Mouse (Mus musculus): ENCODE measurements at regions not wholly inside any gene's neighbourhood (a gene's known extent, or its start where the extent isn't known, plus 50 kb on each side); places are given as distances from the start of the nearest gene placed in this dataset.
A peak's percentile ranks its signal among the peaks of the same experiment; 100 is the strongest.

DNA sequence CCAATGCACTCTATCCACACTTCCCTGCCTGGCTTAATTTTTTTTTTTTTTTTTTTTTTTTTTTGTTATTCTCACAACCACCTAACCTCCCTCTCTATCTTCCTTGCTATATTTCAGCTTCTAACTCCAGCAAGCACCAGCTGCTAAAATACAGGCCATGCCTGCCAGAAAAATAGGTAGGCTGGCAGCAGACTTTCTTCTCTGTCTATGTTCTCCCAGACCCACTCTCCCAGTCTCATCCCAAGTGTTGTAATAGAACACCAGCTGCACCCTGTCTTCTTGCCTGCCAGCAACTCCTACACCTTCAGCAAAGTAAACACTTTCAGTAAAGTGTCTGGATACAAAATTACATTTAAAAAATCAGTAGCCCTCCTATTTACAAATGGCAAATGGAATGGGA is 1041.8 kb downstream of the Pcdh19 start:
- peak; percentile 73 for DNase-seq (ENCODE audit: low read depth, low spot score)

DNA sequence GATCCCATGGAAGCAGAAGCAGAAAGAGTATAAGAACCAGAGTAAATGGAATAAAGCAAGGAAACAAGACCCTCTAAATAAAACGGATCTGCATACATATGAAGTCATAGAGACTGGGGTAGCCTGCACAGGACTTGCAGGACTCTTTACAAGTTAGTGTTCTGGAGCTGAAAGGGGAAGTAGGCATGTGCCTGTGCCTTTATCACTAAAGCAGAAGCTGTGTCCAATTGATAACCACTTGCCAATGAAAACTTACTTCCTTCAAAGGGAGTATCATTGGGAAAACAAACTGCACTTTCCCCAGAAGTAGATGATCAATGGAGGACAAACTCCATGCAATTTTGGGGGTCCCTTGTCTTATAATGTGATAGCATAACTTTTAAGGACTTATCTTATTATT is 1091.9 kb downstream of the Pcdh19 start:
- DNase-seq (ENCODE audit: low read depth, low spot score): no peak

DNA sequence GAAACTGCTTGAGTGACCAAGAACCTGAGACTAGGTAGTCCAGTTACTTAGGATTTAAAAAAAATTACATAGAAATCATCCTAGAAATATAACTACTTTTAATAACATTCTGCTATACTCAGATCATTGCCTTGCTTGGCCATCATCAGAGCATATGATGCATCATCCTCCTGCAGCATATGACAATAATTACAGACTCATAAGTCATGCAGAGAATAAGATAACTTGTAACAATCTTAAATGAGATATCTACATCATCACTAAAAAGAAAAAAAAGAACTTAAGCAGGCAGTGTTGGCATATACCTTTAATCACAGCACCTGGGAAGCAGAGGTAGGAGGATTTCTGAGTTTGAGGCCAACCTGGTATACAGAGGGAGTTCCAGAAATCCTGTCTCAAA is 1092.4 kb downstream of the Pcdh19 start:
- no peak for DNase-seq (ENCODE audit: low read depth, low spot score)

DNA sequence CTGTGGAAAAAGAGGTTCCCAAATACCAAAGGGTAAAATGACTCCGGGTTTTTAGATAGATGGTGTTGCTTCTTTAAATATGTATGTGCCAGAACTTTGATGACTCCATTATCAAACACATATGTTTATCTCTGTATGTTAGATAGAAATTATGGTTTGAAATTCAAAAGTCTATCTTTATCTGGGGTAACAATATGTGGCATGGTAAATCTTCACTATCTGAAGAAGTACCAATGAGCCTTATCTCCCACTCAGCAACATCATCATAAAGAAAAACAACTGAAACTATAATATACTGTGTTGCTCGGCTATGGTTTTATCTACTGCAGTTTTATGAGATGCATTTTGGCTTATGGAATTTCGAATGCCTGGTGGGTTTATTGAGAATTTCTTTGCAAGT is 1114.7 kb downstream of the Pcdh19 start:
- DNase-seq (ENCODE audit: low read depth, low spot score): no peak
